Mouse (Mus musculus): ENCODE measurements around the gene Kazn.

Kazn gene

DNA sequence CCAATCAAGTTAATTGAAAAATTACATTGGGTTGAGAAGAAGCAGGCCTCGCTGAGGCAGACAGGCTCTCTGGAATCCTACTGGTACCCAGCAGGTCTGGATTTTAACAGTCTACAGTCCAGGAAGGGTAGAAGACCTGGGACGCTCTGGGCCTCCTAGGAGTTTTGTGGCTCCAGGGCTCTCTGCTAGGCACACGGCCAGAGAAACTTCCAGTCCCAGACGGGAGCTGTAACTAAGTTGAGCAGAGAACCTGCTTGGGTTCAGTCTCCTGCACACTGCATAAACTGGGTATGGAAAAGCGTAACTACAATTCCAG, 17.5 kb downstream of the Kazn start:
- POLR2A ChIA-PET = interaction anchor here in 3 of 4 experiments (1.0 to 16.4 kb wide), 7 partner anchors 10 to 55 kb away, joined by 3 to 393 read pairs (median 6); partner anchors contain the start of gene Kazn (in 2 of the 3)
- CTCF ChIA-PET = interaction anchor here in 1 of 4 experiments (2.8 kb wide), 1 partner anchor 27 kb away, joined by 11 read pairs; no protein-coding TSS in a partner anchor

- ChIA-PET POLR2A (interaction anchor here in 3 of 4 experiments (0.6 to 16.4 kb wide), 26 partner anchors 8 to 658 kb away, joined by 3 to 393 read pairs (median 6); partner anchors contain the start of genes Kazn (in 3 of the 3) and Casp9 (in 1 of the 3)), CTCF (interaction anchor here in 3 of 4 experiments (1.0 to 4.7 kb wide), 3 partner anchors 27 to 28 kb away, joined by 4 to 32 read pairs (median 11); no protein-coding TSS in a partner anchor)
These were observed 18.0 kb downstream of the Kazn start for GRCm38 (mm10) chr4:142221025-142221756.

- ChIA-PET POLR2A (interaction anchor here in 3 of 4 experiments (0.6 to 16.4 kb wide), 44 partner anchors 9 to 1104 kb away, joined by 3 to 393 read pairs (median 6); partner anchors contain the start of gene Kazn (in 3 of the 3)), CTCF (interaction anchor here in 3 of 4 experiments (0.5 to 4.7 kb wide), 7 partner anchors 20 to 272 kb away, joined by 3 to 32 read pairs (median 4); partner anchors contain the start of gene Kazn (in 1 of the 3))
These were observed 20.2 kb downstream of the Kazn start for GRCm38 (mm10) chr4:142218997-142219396.

DNA sequence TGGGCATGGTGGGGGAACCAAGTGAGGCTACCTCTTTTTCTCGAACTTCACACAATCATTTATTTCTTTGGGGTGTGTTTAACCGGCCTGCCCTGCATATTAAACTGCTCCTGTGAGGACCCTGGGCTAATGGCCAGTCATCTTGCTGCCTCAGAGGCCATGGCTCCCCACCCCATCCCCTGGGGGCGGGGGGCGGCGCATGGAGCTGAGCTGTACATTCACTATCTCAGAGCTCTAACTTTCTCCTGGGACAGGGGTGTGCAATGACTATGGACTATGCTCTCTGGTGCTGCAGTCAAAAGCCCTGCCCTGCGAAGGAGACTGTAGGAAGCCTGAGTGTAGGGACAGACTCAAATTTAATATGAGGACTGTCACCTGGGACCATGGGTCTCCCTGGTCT, 22.2 kb downstream of the Kazn start:
- ChIA-PET POLR2A (interaction anchor here in 3 of 4 experiments (0.6 to 16.4 kb wide), 20 partner anchors 8 to 523 kb away, joined by 3 to 393 read pairs (median 5); partner anchors contain the start of gene Kazn (in 3 of the 3)), CTCF (interaction anchor here in 3 of 4 experiments (0.6 to 4.7 kb wide), 4 partner anchors 32 to 64 kb away, joined by 3 to 32 read pairs (median 6); no protein-coding TSS in a partner anchor)

DNA sequence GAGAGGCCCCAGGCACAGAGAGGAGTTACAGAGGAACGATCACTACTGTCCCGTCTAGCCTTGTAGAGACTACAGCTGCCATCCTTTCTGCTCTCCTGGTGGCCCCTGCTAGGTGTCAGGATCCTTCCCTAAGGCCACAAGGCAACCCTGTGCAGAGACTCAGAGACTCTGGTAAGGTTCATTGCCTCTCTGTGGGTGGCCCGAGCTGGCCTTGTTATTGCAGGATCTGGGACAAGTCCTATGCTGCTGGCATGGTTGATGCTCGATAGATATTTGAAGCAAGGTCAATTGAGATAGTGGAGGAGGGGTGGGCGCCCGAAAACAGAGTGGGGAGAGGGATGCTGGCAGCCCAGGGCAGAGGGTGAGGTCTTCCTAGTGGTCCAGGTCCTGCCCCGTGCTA, 23.4 kb downstream of the Kazn start:
- POLR2A ChIA-PET = interaction anchor here in 3 of 4 experiments (0.5 to 16.4 kb wide), 10 partner anchors 7 to 102 kb away, joined by 3 to 393 read pairs (median 8); partner anchors contain the start of gene Kazn (in 2 of the 3)
- CTCF ChIA-PET = interaction anchor here in 1 of 4 experiments (0.7 kb wide), 1 partner anchor 33 kb away, joined by 3 read pairs; no protein-coding TSS in a partner anchor

DNA sequence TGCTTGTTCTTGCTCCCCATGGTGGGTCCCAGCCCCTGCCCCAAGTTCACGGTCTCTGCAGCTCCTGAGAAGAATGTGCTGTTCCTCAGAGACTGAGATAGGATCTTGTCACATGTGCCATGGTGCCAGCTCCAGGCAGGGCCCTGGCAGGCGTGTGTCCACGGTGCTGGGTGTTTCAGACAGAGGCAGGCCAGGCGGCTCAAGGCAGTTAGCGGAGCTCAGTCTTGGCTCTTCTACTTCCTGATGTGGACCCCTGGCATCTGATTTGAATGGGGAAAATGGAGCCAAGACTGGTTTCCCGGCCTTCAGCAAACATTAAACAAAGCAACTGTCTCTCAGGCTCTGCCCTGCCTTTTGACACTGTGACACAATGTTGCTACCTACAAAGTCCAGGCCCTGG, 24.7 kb downstream of the Kazn start:
- POLR2A ChIA-PET = interaction anchor here (0.9 to 16.4 kb wide), 14 partner anchors 9 to 340 kb away, joined by 3 to 393 read pairs (median 4); partner anchors contain the start of gene Kazn (in 2 of the 4)
- CTCF ChIA-PET = interaction anchor here in 1 of 4 experiments (0.6 to 1.7 kb wide), 2 partner anchors 20 to 754 kb away, joined by 4 read pairs; no protein-coding TSS in a partner anchor

- CTCF ChIA-PET = interaction anchor here in 2 of 4 experiments (0.6 to 2.2 kb wide), 2 partner anchors 37 to 454 kb away, joined by 5 to 7 read pairs; no protein-coding TSS in a partner anchor
- POLR2A ChIA-PET = interaction anchor here in 3 of 4 experiments (0.5 to 16.4 kb wide), 16 partner anchors 8 to 709 kb away, joined by 3 to 393 read pairs (median 4); partner anchors contain the start of gene Kazn (in 2 of the 3)
These were observed 26.8 kb downstream of the Kazn start for GRCm38 (mm10) chr4:142212425-142212824.

- ChIA-PET CTCF (interaction anchor here in 2 of 4 experiments (0.9 to 1.1 kb wide), 2 partner anchors 39 kb away, joined by 4 to 5 read pairs; no protein-coding TSS in a partner anchor), POLR2A (interaction anchor here in 3 of 4 experiments (1.0 to 5.2 kb wide), 11 partner anchors 9 to 1003 kb away, joined by 3 to 42 read pairs (median 3); partner anchors contain the start of gene Prdm2 (in 1 of the 3))
These were observed 29.3 kb downstream of the Kazn start for GRCm38 (mm10) chr4:142209884-142210283.

GRCm38 (mm10) chr4:142209476-142209875, 29.7 kb downstream of the Kazn start:
- POLR2A ChIA-PET = interaction anchor here in 3 of 4 experiments (1.0 to 5.2 kb wide), 9 partner anchors 9 to 29 kb away, joined by 3 to 42 read pairs (median 6); no protein-coding TSS in a partner anchor
- CTCF ChIA-PET = interaction anchor here in 2 of 4 experiments (0.9 to 1.1 kb wide), 2 partner anchors 39 kb away, joined by 4 to 5 read pairs; no protein-coding TSS in a partner anchor

DNA sequence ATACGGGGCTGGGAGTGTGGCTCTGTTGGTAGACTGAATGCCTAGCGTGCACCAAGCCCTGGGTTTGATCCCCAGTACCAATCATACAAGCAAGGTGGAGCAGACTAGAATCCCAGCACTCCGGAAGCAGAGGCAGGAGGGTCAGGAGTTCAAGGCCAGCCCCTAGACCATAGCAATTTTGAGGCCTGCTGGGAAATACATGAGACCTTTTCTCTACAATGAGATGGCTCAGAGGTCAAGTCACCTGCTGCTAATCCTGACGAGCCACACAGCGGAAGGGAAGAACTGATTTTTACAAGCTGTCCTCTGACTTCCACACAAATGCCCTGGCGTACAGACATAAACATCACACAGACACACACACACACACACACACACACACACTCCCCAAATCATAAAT, 33.5 kb downstream of the Kazn start:
- POLR2A ChIA-PET = interaction anchor here in 3 of 4 experiments (0.6 to 1.5 kb wide), 6 partner anchors 13 to 136 kb away, joined by 3 to 7 read pairs (median 3); no protein-coding TSS in a partner anchor
- CTCF ChIA-PET = no interaction called here

GRCm38 (mm10) chr4:142196626-142197025, 42.6 kb downstream of the Kazn start:
- POLR2A ChIA-PET = interaction anchor here in 2 of 4 experiments (0.6 to 2.1 kb wide), 9 partner anchors 16 to 1016 kb away, joined by 3 to 6 read pairs (median 3); partner anchors contain the start of gene Prdm2 (in 1 of the 2)
- CTCF ChIA-PET = interaction anchor here in 3 of 4 experiments (0.5 to 1.8 kb wide), 9 partner anchors 17 to 1298 kb away, joined by 3 to 15 read pairs (median 4); no protein-coding TSS in a partner anchor

DNA sequence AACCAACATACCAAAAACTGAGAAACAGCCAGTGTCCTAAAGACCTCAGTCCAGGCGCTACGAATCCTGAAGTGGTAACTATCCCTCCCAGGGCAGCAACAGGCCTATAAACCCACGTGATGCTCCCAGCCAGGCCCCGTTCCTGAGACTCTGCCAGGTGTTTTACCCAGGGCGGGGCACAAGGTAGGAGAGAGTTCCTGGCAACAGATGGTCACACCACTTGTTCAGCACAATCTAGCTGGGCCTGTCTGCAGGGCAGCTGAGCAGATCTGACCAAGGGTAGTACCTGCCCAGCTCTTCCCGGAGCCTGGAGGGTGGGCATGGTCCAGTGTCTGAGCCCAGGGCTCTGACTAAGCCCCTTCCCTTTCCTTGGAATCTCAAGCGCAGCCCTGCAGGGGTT, 45.4 kb downstream of the Kazn start:
- POLR2A ChIA-PET = interaction anchor here in 2 of 4 experiments (0.5 to 3.4 kb wide), 7 partner anchors 13 to 924 kb away, joined by 3 to 13 read pairs (median 5); no protein-coding TSS in a partner anchor

GRCm38 (mm10) chr4:142193151-142193578, 46.0 kb downstream of the Kazn start:
- CTCF ChIA-PET = interaction anchor here in 1 of 4 experiments (1.6 kb wide), 1 partner anchor 56 kb away, joined by 9 read pairs; no protein-coding TSS in a partner anchor
- POLR2A ChIA-PET = interaction anchor here in 2 of 4 experiments (0.6 to 3.4 kb wide), 7 partner anchors 12 to 56 kb away, joined by 3 to 13 read pairs (median 4); no protein-coding TSS in a partner anchor

More for the DNA sequence above, 45.4 kb downstream of the Kazn start:
- CTCF ChIA-PET = interaction anchor here in 2 of 4 experiments (0.7 to 1.6 kb wide), 2 partner anchors 30 to 55 kb away, joined by 3 to 9 read pairs; no protein-coding TSS in a partner anchor

DNA sequence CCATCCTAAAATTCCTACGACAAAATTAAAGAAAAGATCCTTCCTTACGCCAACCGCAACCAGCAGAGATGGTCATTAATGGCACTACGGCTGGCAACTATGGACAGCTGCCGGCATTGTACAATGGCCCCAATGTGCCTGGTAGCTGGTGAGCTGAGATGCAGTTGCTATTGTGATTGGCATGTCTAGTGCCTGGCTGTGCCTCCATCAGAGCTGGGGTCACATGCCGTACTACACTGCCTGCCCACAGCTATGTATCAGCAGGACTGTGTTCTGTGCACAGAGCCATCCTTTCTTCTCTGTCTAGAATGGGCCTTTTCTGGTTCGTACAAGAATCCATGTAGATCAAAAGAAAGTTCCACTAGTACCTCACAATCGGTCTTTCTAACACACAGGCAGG, 49.2 kb downstream of the Kazn start:
- CTCF ChIA-PET = interaction anchor here in 3 of 4 experiments (0.5 to 1.4 kb wide), 5 partner anchors 30 to 151 kb away, joined by 3 to 4 read pairs (median 3); no protein-coding TSS in a partner anchor
- POLR2A ChIA-PET = interaction anchor here in 3 of 4 experiments (0.6 to 3.0 kb wide), 9 partner anchors 10 to 392 kb away, joined by 3 to 12 read pairs (median 7); no protein-coding TSS in a partner anchor

DNA sequence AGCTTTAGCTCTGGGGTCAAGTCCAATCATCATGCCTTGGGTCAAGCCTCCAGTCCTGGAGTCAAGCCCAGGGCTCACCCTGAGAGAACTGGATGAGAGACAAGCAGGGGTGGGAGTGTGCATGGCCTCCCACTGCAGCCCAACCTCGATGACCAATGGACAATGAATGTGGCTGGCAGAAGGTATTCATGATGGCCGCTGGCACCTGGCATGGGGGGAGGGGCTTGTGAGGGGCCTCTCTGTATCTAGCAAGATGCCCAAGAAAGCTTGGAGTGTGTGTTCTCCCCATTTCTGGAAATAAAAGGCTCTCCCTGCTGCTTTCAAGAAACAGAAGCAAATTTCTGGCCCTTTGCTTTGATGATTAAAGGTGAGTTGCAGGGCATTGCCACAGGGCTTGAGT, 50.7 kb downstream of the Kazn start:
- POLR2A ChIA-PET = interaction anchor here in 3 of 4 experiments (0.6 to 2.7 kb wide), 8 partner anchors 8 to 61 kb away, joined by 3 to 12 read pairs (median 3); no protein-coding TSS in a partner anchor
- CTCF ChIA-PET = interaction anchor here in 1 of 4 experiments (1.4 kb wide), 1 partner anchor 61 kb away, joined by 7 read pairs; no protein-coding TSS in a partner anchor

DNA sequence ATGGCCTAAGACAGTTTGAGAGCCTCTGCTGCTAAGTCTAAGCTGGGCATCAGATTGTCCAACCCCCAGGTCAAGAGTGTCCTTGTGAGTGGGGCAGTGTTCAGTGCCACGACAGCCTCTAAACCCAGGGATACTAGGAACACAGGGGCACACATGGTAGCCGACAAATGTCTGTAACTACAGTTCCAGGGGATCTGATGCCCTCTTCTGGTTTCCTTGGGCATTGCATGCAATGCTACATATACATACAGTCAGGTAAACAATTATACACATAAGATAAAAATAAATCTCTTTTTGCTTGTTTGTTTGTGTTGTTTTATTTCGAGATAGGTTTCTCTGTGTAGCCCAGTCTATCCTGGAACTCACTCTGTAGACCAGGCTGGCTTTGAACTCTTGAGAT, 53.0 kb downstream of the Kazn start:
- CTCF ChIA-PET = interaction anchor here in 3 of 4 experiments (0.9 to 3.5 kb wide), 6 partner anchors 19 to 63 kb away, joined by 3 to 17 read pairs (median 10); no protein-coding TSS in a partner anchor
- POLR2A ChIA-PET = interaction anchor here in 2 of 4 experiments (0.6 to 2.8 kb wide), 5 partner anchors 12 to 29 kb away, joined by 4 to 14 read pairs (median 6); no protein-coding TSS in a partner anchor

DNA sequence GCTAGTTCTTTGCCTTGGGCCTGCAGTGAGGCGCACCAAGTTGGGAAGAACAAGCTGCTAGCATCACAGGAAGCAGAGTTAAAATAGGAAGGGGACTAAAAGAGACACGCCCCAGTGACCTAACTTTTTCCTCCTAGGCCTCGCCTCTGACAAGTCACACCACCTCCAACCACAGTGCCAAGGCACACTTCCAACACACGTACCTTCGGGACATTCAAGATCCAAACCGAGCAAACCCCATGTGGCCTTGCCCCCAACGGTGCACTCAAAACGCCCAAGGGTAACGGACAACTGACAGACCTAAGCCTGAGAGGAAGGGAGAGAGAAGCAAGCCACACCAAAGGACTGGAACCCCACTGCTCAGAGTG, 53.7 kb downstream of the Kazn start:
- CTCF ChIA-PET = interaction anchor here (0.6 to 3.5 kb wide), 12 partner anchors 11 to 592 kb away, joined by 3 to 17 read pairs (median 7); no protein-coding TSS in a partner anchor
- POLR2A ChIA-PET = interaction anchor here in 3 of 4 experiments (0.6 to 2.8 kb wide), 10 partner anchors 12 to 1088 kb away, joined by 3 to 14 read pairs (median 4); no protein-coding TSS in a partner anchor

Data from embryonic stem cell, embryonic (primary cell).